Mouse (Mus musculus): ENCODE data around the gene Bloc1s3. TPM values are rescaled to one million over a fixed set of nuclear protein-coding genes. Genes with fewer than 3 reads are reported as not detected.

Bloc1s3 gene
- polyA plus RNA-seq, 1 experiment: 13.2 TPM

DNA sequence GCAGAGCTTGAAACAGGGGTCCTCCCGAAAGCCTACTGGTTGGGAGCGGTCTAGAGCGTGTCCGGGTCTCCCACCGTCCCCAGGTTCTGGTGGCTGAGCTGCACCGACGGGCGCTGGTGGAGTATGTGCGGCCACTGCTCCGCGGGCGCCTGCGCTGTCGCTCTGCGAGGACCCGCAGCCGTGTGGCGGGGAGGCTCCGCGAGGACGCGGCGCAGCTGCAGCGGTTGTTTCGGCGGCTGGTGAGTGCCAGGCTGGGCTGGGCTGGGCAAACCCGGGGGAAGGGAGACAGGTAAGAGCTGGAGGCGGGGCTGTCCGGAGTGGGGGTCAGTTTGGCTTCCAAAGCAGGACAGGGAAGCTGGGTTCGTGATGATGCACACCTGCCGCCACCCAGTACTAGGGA, 18.6 kb downstream of the Bloc1s3 start:
- no peak for DNase-seq
- Histone ChIP-seq H3K36me3 (ENCODE audit: control insufficient read depth, insufficient read depth, low read length) (no peaks in the 10 kb centered on the region), H3K27ac (ENCODE audit: control insufficient read depth, insufficient read depth, low read length) (no peak overlapping the region), H3K27me3 (ENCODE audit: control insufficient read depth, insufficient read depth, low read length) (no peaks in the 10 kb centered on the region), H3K4me3 (ENCODE audit: control insufficient read depth, insufficient read depth, low read length) (no peak overlapping the region), H3K4me1 (replicated peaks; ENCODE audit: control insufficient read depth, insufficient read depth, low read length) (no peaks in the 10 kb centered on the region; the same call in 1 of the 2 replicates)
- TF ChIP-seq POLR2A (IDR thresholded peaks at IDR 0.05; ENCODE audit: control insufficient read depth, extremely low read depth, insufficient read depth, low read length, poor library complexity): no peak
- no peak for TF ChIP-seq CTCF (IDR thresholded peaks at IDR 0.05; ENCODE audit: borderline replicate concordance, control insufficient read depth, extremely low read depth, insufficient read depth, low read length, poor library complexity)
- 95% methylated on average over 31 of the region's 31 CpGs for WGBS

DNA sequence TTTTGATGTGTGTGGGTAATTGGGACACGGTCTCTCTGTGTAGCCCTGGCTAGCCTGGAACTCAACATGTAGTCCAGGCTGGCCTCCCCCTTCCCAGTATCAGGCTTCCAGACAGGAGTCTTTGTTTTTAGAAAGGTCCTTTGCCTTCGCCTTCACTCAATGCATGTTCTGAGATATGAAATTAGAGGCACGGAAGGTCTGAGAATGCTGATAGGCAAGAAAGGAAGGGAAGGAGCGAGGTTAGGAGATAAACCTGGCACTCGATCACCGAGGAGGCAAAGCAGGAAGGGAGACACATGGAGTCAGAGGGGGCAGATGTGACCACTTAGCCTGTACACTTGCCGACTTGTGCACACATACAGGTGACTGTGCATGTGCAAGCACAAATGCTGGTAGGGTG, 21.6 kb downstream of the Bloc1s3 start:
- 97% methylated on average over 7 of the region's 7 CpGs for WGBS

DNA sequence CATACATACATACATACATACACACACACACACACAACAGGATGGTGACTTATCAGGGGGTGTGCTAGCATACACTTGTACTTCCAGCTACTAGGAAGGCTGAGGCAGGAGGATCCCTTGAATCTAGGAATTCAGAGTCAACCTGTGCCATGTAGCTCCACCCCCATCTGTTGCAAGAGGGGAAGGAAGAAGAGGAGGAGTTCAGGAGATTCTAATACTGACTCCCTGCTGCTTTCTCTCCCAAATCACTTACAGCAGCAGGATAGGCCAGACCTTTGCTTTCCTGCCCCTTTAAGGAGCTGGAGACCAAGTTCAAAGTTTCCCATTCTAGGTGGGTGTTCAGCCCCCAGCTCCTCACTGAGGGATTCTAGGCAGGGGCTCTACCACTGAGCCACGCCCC, 22.7 kb downstream of the Bloc1s3 start:
- Histone ChIP-seq H3K4me3 (ENCODE audit: control insufficient read depth, insufficient read depth, low read length) (no peak overlapping the region), H3K27me3 (ENCODE audit: control insufficient read depth, insufficient read depth, low read length) (no peaks in the 10 kb centered on the region), H3K27ac (ENCODE audit: control insufficient read depth, insufficient read depth, low read length) (no peak overlapping the region), H3K36me3 (ENCODE audit: control insufficient read depth, insufficient read depth, low read length) (no peaks in the 10 kb centered on the region), H3K4me1 (replicated peaks; ENCODE audit: control insufficient read depth, insufficient read depth, low read length) (no peaks in the 10 kb centered on the region)
- TF ChIP-seq CTCF (IDR thresholded peaks at IDR 0.05; ENCODE audit: borderline replicate concordance, control insufficient read depth, extremely low read depth, insufficient read depth, low read length, poor library complexity): no peak
- no peak for TF ChIP-seq POLR2A (IDR thresholded peaks at IDR 0.05; ENCODE audit: control insufficient read depth, extremely low read depth, insufficient read depth, low read length, poor library complexity)
- no peak for DNase-seq
- 100% methylated on average over 1 of the region's 1 CpGs for WGBS

More for the DNA sequence above, 21.6 kb downstream of the Bloc1s3 start:
- Histone ChIP-seq H3K4me1 (replicated peaks; ENCODE audit: control insufficient read depth, insufficient read depth, low read length) (no peaks in the 10 kb centered on the region; the same call in 1 of the 2 replicates), H3K27me3 (ENCODE audit: control insufficient read depth, insufficient read depth, low read length) (no peaks in the 10 kb centered on the region), H3K36me3 (ENCODE audit: control insufficient read depth, insufficient read depth, low read length) (no peaks in the 10 kb centered on the region), H3K27ac (ENCODE audit: control insufficient read depth, insufficient read depth, low read length) (no peak overlapping the region), H3K4me3 (ENCODE audit: control insufficient read depth, insufficient read depth, low read length) (no peak overlapping the region)
- DNase-seq: no peak
- no peak for TF ChIP-seq CTCF (IDR thresholded peaks at IDR 0.05; ENCODE audit: borderline replicate concordance, control insufficient read depth, extremely low read depth, insufficient read depth, low read length, poor library complexity)
- no peak for TF ChIP-seq POLR2A (IDR thresholded peaks at IDR 0.05; ENCODE audit: control insufficient read depth, extremely low read depth, insufficient read depth, low read length, poor library complexity)

DNA sequence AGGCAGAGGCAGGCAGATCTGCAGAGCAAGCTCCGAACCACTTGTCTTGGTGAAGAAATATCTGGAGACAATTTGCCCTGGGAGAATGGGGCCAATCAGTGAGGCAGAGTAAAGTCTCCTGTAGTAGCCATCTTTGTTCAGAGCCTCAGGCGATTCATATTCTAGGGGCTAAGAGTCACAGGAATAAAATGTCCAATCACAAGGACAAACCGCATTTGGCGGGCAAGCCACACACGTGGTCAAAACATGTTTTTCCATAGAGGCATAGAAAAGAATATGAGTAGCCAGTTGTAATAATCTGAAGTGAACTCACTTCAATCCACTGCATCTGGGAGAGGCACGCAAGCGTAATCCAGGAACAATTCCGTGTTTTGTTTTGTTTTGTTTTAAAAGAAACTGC, 24.9 kb downstream of the Bloc1s3 start:
- H3K4me3 ChIP-seq (ENCODE audit: control insufficient read depth, insufficient read depth, low read length): no peak overlapping the region
- no peak overlapping the region for H3K27ac ChIP-seq (ENCODE audit: control insufficient read depth, insufficient read depth, low read length)
- H3K27me3 ChIP-seq (ENCODE audit: control insufficient read depth, insufficient read depth, low read length): no peaks in the 10 kb centered on the region
- WGBS: 90% methylated on average over 8 of the region's 8 CpGs
- no peaks in the 10 kb centered on the region for H3K36me3 ChIP-seq (ENCODE audit: control insufficient read depth, insufficient read depth, low read length)
- DNase-seq: no peak
- H3K4me1 ChIP-seq (replicated peaks; ENCODE audit: control insufficient read depth, insufficient read depth, low read length): no peaks in the 10 kb centered on the region
- TF ChIP-seq CTCF (IDR thresholded peaks at IDR 0.05; ENCODE audit: borderline replicate concordance, control insufficient read depth, extremely low read depth, insufficient read depth, low read length, poor library complexity) (no peak), POLR2A (IDR thresholded peaks at IDR 0.05; ENCODE audit: control insufficient read depth, extremely low read depth, insufficient read depth, low read length, poor library complexity) (no peak)

DNA sequence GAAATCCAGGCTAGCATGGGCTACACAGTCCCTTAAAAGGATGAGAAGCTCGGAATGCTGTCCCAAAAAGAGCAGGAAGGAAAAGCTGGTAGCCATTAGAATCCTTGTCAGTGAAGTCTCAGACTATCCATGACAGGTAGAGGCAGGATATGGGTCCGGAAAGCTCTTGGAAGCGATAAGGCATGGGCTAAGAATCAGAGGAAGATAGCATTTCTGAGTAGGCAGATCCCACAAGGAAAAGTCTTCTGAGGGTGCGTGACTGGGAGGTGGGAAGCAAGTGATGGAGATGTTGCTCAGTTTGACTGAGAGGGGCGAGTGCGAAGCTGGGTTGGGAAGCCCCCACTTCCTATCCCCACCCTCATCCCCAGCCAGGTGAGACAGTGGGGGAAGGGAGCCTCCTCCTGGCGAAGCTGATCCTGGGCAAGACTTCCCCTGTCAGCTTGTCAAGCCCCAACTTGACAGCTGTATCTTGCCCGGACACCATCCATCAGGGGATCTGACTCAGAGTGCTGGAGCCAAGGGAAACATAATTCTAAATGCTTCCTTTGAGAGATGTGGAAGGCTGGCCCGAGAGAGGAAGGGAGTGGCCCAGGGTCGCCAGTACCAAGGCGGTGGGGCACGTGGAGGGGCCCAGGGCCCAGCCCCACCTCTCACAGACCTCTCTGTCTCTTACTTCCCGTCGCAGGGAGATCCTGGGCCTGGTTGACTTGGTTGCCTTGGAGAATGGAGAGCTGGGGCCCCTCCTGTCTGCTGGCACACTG, 30.4 kb downstream of the Bloc1s3 start:
- Histone ChIP-seq H3K27me3 (ENCODE audit: control insufficient read depth, insufficient read depth, low read length) (no peaks in the 10 kb centered on the region; the same call in 1 of the 2 replicates), H3K4me3 (ENCODE audit: control insufficient read depth, insufficient read depth, low read length) (no peak overlapping the region), H3K36me3 (ENCODE audit: control insufficient read depth, insufficient read depth, low read length) (no peaks in the 10 kb centered on the region), H3K4me1 (replicated peaks; ENCODE audit: control insufficient read depth, insufficient read depth, low read length) (peaks cover 11% of the 10 kb centered on the region), H3K27ac (ENCODE audit: control insufficient read depth, insufficient read depth, low read length) (no peak overlapping the region)
- no peak for DNase-seq
- 65% methylated on average over 14 of the region's 14 CpGs for WGBS
- no peak for TF ChIP-seq CTCF (IDR thresholded peaks at IDR 0.05; ENCODE audit: borderline replicate concordance, control insufficient read depth, extremely low read depth, insufficient read depth, low read length, poor library complexity)

DNA sequence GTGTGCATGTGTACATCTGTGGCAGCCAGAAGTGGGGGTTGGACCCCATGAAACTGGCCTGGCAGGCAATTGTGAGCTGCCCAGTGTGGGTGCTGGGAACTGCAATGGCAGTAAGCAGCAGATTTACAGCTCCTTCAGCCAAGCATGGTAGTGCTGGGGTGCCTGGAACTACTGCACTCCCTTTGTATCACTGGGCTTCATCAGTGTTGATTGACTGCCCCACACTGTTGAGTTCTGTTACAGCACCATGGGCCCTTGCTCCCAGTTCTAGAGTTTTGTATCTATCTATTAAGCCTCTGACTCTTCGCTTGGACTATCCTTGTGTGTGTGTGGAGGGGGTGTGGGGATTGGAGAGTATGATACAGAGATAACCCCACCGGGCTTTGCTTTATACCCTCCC, 31.1 kb downstream of the Bloc1s3 start:
- no peak for TF ChIP-seq CTCF (IDR thresholded peaks at IDR 0.05; ENCODE audit: borderline replicate concordance, control insufficient read depth, extremely low read depth, insufficient read depth, low read length, poor library complexity)
- Histone ChIP-seq H3K4me3 (ENCODE audit: control insufficient read depth, insufficient read depth, low read length) (no peak overlapping the region), H3K36me3 (ENCODE audit: control insufficient read depth, insufficient read depth, low read length) (no peaks in the 10 kb centered on the region), H3K27me3 (ENCODE audit: control insufficient read depth, insufficient read depth, low read length) (no peaks in the 10 kb centered on the region; the same call in 1 of the 2 replicates), H3K27ac (ENCODE audit: control insufficient read depth, insufficient read depth, low read length) (no peak overlapping the region), H3K4me1 (replicated peaks; ENCODE audit: control insufficient read depth, insufficient read depth, low read length) (peaks cover 19% of the 10 kb centered on the region)
- WGBS: 83% methylated on average over 2 of the region's 2 CpGs
- no peak for DNase-seq
